Mouse (Mus musculus) heart, adult 8-10 months (tissue): ENCODE measurements at regions not wholly inside any gene's neighbourhood (a gene's known extent, or its start where the extent isn't known, plus 50 kb on each side); places are given as distances from the start of the nearest gene placed in this dataset.

ENCODE experiments used
- DNase-seq: peaks from one replicate; pipeline ENCODE4 v3.0.0; 2022; ENCODE audit warnings: low spot score

GRCm38 (mm10) chr14:25173281-25173680 is 285.7 kb upstream of the Zmiz1 start:
- no peak for DNase-seq

GRCm38 (mm10) chr14:25173873-25174272 is 285.1 kb upstream of the Zmiz1 start:
- no peak for DNase-seq

- peak; percentile 45 for DNase-seq
Measured at GRCm38 (mm10) chr14:25174402-25174801, 284.6 kb upstream of the Zmiz1 start.

- no peak for DNase-seq
Measured at GRCm38 (mm10) chr14:25176206-25176605, 282.8 kb upstream of the Zmiz1 start.

GRCm38 (mm10) chr14:25180126-25180525 is 278.9 kb upstream of the Zmiz1 start:
- DNase-seq, result no peak

- no peak for DNase-seq
Measured at GRCm38 (mm10) chr14:25181406-25181805, 277.6 kb upstream of the Zmiz1 start.

- DNase-seq, result no peak
Measured at GRCm38 (mm10) chr14:25184042-25184441, 274.9 kb upstream of the Zmiz1 start.

GRCm38 (mm10) chr14:25184875-25185274 is 274.1 kb upstream of the Zmiz1 start:
- DNase-seq, result no peak

GRCm38 (mm10) chr14:25185556-25185958 is 273.4 kb upstream of the Zmiz1 start:
- DNase-seq, result peak; percentile 29

GRCm38 (mm10) chr14:25185959-25186771 is 272.8 kb upstream of the Zmiz1 start:
- DNase-seq, result peak; percentile 48

GRCm38 (mm10) chr14:25187715-25188114 is 271.3 kb upstream of the Zmiz1 start:
- no peak for DNase-seq

- DNase-seq, result no peak
Measured at GRCm38 (mm10) chr14:25189256-25189655, 269.7 kb upstream of the Zmiz1 start.

GRCm38 (mm10) chr14:25190680-25191270 is 268.2 kb upstream of the Zmiz1 start:
- no peak for DNase-seq

GRCm38 (mm10) chr14:25196820-25197219 is 262.2 kb upstream of the Zmiz1 start:
- DNase-seq, result no peak

- DNase-seq, result no peak
Measured at GRCm38 (mm10) chr14:25199900-25200299, 259.1 kb upstream of the Zmiz1 start.

GRCm38 (mm10) chr14:25200656-25201179 is 258.3 kb upstream of the Zmiz1 start:
- DNase-seq, result no peak

GRCm38 (mm10) chr14:25202312-25202711 is 256.7 kb upstream of the Zmiz1 start:
- DNase-seq, result no peak

GRCm38 (mm10) chr14:25204091-25204490 is 254.9 kb upstream of the Zmiz1 start:
- DNase-seq, result no peak

GRCm38 (mm10) chr14:25206855-25207254 is 252.1 kb upstream of the Zmiz1 start:
- DNase-seq, result no peak

GRCm38 (mm10) chr14:25207422-25207821 is 251.6 kb upstream of the Zmiz1 start:
- DNase-seq, result no peak

GRCm38 (mm10) chr14:25208221-25209056 is 250.5 kb upstream of the Zmiz1 start:
- DNase-seq, result no peak

GRCm38 (mm10) chr14:25213056-25213455 is 245.9 kb upstream of the Zmiz1 start:
- no peak for DNase-seq
